Mouse (Mus musculus): ENCODE measurements around the gene Clec18a.
"Not testable (repeated sequence)": the region's sequence is repeated elsewhere in the genome, so short reads cannot be mapped to it uniquely, and the experiment has no call there.

Gene Clec18a

GRCm38 (mm10) chr8:111092326-111092725 lies at the start of gene Clec18a:
TSS of gene Clec18a (minus strand) at chr8:111092426.
- DNase-seq (ENCODE audit: low spot score) = not testable (repeated sequence)

- no peak for DNase-seq (ENCODE audit: low spot score)
Measured at GRCm38 (mm10) chr8:111130756-111131155, 38.5 kb upstream of the Clec18a start.

DNA sequence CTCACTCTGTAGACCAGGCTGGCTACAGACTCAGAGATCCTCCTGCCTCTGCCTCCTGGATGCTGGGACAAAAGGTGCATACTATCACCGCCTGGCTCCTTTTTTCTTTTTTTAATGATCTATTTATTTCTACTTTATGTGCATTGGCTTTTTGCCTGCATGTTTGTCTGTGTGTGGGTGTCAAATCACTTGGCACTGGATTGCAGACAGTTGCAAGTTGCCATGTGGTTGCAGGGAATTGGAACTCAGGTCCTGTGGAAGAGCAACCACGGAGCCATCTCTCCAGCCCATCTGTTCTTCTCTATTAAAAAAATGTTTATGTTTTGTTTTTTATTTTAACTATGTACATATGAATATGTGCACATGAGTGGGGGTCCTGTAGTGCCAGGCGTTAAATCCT lies 27.3 kb upstream of the Clec18a start:
- no peak for DNase-seq (ENCODE audit: low spot score)

- no peak for DNase-seq (ENCODE audit: low spot score)
Measured at GRCm38 (mm10) chr8:111114891-111115290, 22.7 kb upstream of the Clec18a start.

- DNase-seq (ENCODE audit: low spot score) = peak; percentile 13
Measured at GRCm38 (mm10) chr8:111094719-111095302, 2.6 kb upstream of the Clec18a start.

DNA sequence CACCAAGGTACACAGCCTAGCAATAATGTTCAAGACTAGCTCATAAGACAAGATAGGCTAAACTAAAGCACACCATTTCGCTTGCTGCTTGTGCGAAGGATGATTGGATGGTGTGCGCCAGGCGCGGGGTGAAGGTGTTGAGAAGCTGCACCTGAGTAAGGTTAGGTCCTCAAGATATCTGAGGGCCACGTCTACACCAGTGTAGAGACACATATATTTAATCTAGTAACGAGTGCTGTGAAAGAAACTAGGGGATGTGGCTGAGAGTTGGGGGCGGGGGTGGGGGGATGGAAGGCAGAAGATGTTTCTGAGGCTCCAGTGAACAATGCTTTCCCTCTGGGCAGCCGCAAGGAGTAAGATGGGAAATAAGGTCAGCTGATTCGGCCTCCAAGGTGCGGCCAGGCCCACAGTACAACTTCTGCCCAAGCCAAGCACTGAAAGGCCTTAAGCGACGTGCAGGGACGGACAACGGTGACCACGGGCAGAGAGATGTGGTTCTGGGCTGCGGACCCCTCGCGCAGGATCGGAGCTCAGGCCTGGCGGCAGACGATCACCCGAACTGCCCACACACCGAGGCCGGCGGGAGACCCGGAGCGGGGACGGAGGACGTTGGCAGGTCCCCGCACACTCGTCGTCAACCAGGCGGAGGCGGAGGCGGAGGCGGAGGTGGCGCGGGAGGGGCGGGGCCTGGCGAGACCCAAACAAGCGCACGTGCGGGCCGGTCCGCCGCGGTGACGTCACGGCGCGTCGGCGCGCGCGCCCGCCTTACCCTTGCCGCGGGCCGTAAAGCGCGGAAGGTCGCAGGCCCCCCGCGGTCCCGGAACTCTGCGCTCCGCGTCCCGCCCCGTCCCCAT lies 1.9 kb upstream of the Clec18a start, which contains the start of gene Pdpr:
Gene Pdpr (plus strand): TSS at position 766 of the 854 bp plus-strand sequence.
- peak; percentile 84 for DNase-seq (ENCODE audit: low spot score)

DNA sequence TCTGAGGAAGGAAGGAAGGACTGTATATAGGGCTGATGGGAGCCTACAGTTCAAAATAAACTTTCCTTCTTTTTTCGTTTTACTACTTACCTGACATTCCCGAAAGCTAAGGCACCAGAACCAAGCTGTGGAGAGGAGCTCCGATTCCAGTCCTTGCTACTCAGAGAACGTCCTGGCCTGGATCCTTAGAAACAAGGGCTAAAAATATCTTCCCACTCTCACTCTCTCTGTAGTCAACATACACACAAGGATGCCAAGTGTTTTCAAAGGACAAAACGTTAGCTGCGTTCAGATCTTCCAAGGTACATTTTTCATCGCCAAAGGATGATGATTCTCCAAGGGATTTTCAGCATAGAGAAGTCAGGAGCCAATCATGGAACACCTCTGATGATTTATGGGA lies 520 bp downstream of the Clec18a start:
- DNase-seq (ENCODE audit: low spot score) = no peak

- peak; percentile 78 for DNase-seq (ENCODE audit: low spot score)
Measured at GRCm38 (mm10) chr8:111090126-111090525, 2.1 kb downstream of the Clec18a start.

DNA sequence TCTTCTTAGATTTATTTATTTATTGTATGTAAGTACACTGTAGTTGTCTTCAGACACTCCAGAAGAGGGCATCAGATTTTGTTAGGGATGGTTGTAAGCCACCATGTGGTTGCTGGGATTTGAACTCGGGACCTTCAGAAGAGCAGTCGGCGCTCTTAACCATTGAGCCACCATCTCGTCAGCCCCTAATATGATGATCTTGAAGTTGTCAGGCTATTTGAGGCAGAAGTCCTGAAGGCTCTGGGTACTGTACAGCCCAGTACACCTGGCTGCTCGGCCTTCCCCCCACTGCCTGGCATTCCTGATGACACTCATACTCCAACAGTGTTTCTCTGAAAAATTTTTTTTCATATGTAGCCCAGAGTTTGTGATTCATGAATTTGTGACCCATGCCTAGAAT lies 8.3 kb downstream of the Clec18a start:
- DNase-seq (ENCODE audit: low spot score) = not testable (repeated sequence)

- DNase-seq (ENCODE audit: low spot score) = no peak
Measured at GRCm38 (mm10) chr8:111081580-111082258, 10.5 kb downstream of the Clec18a start.

DNA sequence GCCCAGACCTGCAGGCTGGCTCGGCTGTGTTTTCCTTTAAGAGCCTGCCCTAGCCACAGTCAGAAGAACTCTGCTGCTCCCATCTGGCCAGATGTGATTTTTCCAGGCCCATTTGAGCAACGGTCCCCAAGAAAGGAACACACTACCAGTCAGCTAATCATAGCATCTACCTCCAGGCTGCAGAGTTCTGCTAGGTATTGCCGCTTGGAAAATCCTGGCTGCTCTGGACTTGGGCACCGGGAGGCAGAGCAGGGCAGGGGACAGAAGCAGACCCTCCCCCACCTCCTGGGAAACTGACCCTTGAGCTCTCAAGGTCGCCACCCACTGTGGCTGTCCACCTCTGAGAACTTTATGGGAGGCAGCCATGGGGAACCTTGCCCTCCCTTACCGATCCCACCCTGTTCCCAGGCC lies 12.4 kb downstream of the Clec18a start:
- no peak for DNase-seq (ENCODE audit: low spot score)

DNA sequence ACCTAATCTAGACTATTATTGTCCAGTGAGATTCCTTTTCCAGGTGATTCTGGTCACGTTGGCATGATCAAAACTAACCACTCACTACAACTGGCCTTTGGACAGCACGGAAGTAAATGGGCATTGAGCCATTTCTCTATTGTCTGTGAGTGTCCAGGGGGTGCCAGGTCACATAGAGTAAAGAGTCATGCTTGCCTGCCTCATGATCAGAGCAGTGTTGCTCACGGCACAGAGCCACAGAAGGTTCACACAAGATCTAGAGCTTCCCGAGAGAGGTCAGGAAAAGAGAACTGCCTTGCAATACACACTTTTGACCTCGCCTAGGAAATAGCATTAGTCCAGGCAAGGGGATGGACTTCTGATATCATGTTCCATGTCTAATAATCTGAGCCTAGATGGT lies 12.8 kb downstream of the Clec18a start:
- no peak for DNase-seq (ENCODE audit: low spot score)

DNA sequence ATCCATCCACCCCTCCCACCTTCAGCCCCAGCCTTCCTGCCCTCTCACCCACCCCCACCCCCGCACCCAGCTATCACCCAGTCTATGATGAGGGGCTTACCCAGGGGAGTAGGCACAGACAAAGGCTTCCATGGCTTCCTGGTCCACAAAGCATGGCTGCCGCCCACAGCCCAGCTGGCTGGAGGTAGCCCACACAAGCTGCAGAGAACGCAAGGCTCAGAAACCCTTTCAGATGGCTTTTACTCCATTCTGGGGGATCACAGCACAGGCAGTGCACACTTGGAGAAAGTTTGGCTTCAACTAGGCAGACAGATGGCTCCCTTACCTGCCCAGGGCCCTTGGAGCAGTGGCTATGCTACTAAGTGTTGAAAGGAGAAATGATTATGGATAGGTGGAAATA lies 16.3 kb downstream of the Clec18a start:
- DNase-seq (ENCODE audit: low spot score) = no peak

DNA sequence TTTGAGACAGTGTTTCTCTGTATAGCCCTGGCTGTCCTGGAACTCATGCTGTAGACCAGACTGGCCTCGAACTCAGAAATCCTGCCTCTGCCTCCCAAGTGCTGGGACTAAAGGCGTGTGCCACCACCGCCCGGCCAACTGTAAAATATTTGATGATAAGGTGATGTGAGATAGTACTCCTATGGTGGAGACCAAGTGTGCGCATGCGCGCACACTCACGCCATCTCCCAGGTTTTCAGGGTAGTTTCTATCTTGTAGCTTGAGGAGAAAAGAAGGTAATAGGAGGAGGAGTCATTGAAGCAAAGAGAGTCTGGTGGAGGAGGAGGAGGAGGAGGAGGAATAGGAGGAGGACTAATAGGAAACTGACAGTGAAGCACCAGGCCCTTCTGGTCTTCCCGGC lies 23.6 kb downstream of the Clec18a start:
- not testable (repeated sequence) for DNase-seq (ENCODE audit: low spot score)

- no peak for DNase-seq (ENCODE audit: low spot score)
Measured at GRCm38 (mm10) chr8:111067439-111067838, 24.8 kb downstream of the Clec18a start.

DNA sequence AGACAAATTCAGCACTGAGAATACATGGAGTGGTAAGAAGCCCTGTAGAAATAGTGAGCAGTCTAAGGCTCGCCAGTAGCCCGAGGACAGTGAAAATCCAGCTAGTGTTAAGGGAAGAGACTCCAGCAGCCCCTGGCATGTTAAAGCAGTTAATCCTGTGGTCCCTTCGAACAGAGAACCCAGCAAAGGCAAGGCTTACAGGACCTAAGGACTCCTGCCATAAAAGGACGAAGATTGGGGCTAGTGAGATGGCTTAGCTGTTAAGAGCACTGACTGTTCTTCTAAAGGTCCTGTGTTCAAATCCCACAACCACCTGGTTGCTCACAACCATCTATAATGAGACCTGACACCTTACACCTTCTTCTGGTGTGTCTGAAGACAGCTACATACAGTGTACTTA lies 25.9 kb downstream of the Clec18a start:
- DNase-seq (ENCODE audit: low spot score) = no peak

DNA sequence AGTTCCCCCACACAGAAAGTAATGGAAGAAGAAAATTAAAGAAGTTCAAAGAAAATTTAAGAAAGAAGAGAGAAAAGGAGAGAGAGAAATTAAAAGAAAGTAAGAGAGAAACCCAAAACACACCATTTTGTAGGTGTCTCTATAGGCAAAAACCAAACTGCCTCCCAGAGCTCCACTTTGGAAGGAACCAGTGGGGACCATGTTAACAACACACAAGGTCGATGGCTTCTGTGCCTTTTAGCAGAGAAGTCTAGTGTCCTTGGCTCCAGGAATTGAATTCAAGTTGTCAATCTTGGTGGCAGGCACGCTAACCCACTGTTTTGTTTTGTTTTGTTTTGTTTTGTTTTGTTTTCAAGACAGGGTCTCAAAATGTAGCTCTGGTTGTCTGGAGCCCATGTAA lies 29.3 kb downstream of the Clec18a start:
- DNase-seq (ENCODE audit: low spot score) = no peak

DNA sequence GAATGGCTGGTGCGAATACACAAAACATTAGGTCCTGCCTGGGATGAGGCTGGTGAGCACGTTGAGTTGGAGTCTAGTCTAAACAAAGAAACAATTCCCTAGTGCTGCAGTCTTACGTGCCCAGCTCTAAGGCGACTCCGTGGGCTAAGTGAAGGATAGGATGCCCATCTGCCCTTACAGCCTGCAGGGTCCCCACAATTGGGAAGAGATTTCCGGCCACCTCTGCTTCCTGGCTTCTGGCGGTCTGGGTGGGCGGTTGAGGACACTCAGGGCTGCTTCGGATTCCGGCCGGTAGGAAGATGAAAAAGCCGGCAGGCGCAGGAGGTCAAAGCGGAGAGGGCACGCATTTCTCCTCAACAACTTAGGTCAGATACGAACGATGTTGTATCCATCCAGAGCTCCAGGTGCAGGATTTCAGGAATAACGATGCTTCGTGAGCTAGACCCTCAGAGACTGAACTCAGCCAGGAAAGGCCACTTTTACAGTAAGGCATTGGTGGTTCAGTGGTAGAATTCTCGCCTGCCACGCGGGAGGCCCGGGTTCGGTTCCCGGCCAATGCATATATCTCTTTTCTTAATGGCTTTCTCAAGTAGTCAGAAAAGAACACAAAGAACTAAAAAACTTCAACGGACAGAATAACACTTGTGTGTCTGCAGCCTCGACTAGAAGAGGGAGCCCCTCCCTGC lies 30.0 kb downstream of the Clec18a start:
- peak; percentile 80 for DNase-seq (ENCODE audit: low spot score)

DNA sequence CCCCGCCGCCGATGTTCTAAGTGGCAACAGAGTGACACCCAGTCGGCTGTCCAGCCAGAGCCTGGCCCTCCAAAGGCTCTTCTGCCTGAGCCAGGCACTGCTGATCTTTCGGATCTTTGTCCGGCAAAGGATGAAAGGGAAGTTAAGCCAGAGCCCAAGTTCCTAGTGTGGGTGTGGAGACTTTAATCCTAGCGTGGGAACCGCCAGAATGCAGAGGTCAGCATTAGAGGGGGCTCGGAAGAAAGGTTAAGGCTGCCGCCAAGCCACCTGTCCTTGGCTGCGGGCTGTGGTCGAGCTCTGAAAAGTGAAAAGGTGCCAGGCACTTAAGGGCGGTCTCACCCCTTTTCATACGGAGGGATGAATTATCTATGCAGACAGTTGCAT lies 30.5 kb downstream of the Clec18a start:
- DNase-seq (ENCODE audit: low spot score) = no peak

GRCm38 (mm10) chr8:111058946-111059572 lies 33.2 kb downstream of the Clec18a start:
- no peak for DNase-seq (ENCODE audit: low spot score)

- DNase-seq (ENCODE audit: low spot score) = peak; percentile 28
Measured at GRCm38 (mm10) chr8:111056691-111057293, 35.4 kb downstream of the Clec18a start.

Data from urinary bladder, postnatal 25 days (tissue).